Mouse (Mus musculus) fibroblast of lung, adult 2 months (primary cell): ENCODE data around the gene Syngr1.
A peak's percentile ranks its signal among the peaks of the same experiment; 100 is the strongest.

ENCODE experiments used
- DNase-seq: peaks from one replicate; pipeline ENCODE4 v3.0.0-alpha.2; 2011; ENCODE audit warnings: low read depth

Gene Syngr1

DNA sequence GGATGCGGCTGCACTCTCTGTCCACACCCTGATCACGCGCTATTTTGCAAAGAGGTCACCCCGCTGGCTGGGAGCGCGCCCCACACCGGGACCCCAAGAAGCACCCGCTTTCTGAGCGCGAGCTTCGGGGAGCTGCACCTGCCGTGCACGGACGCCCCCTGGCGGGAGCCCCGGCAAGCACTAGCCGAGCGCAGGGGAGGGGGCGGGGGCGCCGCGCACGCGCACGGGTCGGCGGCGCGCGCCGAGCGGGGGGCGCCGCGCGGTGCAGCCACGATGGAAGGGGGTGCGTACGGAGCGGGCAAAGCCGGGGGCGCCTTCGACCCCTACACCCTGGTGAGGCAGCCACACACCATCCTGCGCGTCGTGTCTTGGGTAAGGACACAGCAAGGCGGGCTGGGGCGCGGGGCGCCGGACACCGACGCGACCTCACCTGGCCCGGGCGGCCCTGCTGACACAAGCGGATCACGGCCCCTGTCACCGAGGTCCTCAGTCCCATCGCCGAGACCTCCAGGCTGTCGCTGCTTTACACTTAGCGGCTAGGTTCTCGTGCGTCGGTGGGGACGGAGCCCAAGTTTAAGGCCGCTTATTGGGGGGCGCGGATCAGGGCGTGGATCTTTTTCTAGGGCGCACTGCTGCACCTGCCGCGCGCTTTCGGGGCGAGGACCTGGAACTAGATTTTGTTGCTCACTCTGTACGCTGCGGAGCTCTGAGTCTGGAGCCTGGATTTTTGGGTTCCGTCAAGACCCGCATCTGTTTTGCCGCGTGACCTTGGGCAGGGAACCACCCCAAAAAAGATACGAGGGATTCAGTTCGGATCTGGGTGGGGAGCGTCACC, at the start of gene Syngr1, which contains the start of gene Rpl3:
TSS of gene Syngr1 (plus strand) at position 214 of the 835 bp plus-strand sequence.
TSS of gene Rpl3 (minus strand) at position 748 of the 835 bp plus-strand sequence.
- DNase-seq: no peak

DNA sequence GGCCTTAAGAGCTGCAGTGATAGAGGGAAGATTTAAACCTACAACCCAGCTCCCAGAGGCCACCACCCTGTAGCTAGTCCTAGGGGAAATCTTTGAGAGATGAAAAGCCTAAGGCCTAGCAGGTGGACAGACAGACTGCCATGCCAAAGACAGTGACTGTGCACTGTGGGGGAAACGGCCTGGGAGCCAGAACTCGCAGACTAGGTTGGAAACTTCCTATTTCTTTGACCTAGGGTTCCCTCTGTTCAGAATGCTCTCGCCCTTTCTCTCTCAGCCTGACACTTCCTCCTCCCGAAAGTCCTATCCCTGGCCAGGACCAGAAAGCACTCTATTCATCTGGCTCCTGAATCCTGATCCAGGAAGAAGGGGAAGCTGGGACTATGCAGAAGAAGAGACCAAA, 49.0 kb upstream of the Syngr1 start:
- DNase-seq: no peak

DNA sequence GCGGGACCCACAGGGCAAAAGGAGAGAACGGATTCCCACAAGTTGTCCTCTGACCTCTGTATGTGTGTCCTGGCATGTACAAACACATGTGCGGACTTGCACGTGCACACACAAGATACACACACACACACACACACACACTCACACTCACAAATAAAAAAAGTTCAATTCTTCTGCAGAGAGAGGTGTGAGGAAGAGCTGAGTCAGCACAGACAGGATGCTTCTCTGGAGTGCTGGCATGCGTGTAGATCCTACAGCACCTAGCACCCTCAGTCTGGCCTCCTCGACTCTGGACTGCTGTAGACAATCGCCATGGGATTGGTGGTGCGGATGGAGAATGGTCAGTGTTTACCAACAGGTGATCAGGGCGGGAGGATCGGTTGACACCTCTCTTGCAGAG, 46.9 kb upstream of the Syngr1 start:
- DNase-seq: no peak

DNA sequence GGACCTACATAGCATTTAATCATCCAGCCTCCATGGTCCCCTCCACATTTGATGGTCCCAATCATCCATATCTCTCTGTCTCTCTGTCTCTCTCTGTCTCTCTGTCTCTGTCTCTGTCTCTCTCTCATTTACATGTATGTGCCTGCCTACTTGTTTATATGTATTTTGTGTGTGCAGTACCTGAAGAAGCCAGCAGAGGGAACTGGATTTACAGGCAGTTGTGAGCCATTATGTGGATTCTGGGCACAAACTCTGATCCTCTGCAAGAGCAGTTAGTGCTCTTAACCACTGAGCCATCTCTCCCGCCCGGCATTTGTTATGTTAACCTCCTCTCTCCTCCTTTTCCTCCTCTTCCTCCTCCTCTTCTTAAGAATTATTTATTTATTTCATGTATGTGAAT, 45.4 kb upstream of the Syngr1 start:
- no peak for DNase-seq

DNA sequence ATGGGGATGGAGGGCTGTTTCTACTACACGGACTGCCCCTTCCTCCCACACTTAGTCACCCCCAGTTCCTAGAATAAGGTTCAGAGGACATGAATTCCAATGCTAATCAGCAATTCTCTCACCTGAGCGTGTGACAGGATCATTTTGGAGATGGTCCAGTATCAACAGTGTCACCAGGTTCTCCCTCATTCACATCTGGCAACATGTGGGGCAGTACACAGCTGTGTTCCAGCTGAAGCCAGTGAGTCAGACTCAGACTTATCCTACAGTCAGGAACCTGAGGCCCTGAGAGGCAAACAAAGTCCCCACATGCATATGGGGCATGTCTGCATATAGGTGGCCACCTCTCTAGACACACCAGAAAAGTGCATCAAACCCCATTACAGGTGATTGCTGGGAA, 43.9 kb upstream of the Syngr1 start:
- no peak for DNase-seq

DNA sequence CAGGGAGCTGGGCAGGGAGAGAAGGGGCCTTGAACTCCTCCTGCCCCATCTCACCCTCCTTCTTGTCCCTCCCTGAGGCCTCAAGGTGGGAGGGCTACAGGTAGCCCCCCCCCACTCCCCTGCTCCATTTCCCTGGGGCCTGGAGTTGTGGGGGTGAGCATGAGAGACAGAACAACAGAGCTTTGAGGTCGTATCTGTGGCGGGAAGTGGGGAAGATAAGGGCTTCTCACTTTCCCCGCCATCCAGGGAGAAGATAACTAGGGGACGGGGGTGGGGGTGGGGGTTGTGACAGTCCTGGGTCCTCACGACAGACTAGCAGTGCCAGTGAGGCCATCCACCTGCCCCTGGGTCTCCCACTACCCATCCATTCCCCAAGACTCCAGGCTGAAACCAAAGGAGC, 43.2 kb upstream of the Syngr1 start:
- DNase-seq: no peak

DNA sequence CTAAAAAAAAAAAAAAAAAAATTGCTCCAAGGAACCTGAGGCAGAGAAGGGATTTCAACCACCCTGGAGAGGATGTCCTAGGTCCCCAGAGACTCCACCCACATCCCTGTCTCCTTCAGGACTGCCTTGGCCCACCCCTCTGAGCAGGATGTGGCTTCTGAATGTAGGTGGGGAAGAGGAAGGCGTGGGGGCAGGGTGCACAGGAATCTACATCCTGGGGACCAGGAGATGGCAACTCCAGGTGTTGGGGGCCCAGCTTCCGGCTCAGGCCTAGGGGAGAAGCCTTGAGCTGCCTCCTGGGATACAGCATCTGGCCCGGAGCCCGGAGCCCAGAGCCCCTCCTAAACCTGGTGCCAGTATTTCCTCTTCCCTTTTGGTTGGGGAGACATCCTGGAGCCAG, 41.0 kb upstream of the Syngr1 start:
- DNase-seq: no peak

DNA sequence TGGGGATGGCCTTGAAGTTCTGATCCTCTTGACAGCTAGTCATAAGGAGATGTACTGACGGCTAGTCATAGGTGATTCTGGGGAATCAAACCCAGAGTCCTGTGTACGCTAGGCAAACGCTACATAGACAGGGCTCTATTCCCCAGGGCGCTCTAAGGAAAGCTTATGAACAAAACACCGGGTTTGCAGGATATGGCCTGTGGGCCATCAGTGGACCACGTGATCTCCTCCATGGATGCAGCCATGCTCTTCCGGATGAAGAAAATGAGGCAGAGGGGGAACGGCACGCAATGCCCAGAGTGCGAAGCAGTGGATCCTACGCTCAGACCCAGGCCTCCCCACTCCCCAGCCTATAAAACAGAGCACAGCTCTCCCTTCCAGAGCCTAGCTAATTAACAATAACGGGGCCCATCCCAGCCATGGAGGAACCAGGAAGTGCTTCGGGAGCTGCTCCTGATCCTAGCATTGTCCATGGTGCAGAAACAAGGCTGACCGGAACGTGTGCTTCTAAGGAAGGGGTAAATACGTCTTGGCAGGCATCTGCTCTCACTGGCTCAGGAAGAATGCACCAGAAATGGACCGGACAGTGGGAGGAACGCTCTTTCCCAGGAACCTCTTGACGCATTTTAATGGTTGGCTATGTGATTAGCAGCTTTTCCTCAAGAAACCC, 39.9 kb upstream of the Syngr1 start:
- DNase-seq: no peak

DNA sequence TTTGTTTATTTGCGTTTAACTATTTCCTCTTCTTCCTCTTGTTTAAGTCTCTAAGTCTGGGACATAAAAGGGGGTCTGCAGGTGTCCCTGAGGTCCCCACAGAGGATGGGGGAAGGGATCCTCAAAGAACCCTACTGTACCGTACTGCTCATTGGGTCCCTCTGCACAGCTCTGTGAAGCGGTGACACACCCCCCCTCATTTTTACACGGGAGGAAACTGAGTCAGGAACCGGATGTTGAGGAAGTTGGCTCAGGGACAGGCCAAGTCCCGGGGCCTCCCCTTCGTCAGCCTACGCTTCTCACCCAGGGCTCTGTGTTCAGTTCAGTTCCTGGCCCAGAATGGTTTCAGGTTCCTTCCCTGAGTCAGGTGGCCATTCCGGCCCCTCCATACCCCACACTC, 39.4 kb upstream of the Syngr1 start:
- no peak for DNase-seq

DNA sequence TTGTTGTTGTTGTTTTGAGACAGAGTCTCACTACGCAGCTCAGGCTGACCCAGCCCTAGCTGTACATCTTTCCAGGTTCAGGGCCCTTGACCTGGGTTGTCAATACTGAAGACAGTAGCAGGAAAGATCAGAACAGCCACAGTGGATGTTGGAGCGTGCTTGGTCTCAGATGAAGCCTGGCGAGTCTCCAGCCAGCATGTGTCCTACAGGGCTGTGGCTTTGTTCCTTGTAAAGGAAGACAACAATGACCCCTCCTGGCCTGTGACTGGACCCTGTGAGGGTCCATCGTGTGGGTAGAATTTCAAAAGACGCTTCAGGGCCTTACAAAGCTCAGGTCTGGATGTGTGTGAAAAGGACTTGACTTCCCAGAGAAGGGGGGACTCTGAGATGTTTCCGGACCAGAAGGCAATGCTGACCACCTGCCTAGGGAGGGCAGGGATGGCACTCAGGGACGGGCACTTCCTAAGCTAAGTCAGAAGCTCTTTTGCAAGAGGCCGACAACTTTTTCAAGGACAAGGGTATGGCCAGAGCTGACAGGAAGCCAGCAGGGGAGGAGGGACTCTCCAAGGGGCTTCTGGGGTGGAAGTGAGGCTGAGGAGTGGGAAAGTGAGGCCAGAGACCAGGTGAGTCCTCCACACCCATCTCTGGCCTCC, 37.6 kb upstream of the Syngr1 start:
- DNase-seq: no peak

DNA sequence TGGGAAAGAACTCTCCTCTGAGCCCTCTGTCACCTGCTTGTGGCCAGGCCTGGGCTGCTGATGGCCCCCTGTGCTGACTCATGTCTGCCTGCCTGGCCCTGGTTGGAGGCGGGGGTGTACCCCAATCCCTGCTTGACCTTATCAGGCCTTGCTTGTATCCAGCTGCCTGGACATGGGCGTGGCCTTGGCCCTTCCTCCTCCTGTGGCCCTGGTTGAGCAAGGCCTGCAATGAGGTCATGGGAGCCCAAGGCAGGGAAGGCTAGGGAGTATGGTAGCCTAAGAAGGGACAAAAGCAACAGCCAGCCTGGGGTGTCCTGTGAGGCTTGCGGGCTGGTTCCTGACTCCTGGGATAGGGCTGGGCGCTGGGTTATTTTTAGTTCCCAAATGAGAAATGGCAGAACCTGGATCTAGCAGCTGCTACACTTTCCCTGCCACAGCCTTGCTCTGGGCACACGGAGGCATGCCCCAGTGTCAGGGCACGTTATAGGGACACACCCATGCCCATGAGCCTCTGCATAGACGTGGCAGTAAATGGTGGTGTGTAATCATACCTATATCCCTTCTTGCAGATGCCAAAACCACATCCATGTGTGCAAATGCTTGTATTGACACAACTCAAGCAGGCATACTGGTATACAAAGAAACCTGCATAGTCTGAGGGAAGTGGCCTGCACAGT, 37.0 kb upstream of the Syngr1 start:
- DNase-seq: peak; percentile 60

DNA sequence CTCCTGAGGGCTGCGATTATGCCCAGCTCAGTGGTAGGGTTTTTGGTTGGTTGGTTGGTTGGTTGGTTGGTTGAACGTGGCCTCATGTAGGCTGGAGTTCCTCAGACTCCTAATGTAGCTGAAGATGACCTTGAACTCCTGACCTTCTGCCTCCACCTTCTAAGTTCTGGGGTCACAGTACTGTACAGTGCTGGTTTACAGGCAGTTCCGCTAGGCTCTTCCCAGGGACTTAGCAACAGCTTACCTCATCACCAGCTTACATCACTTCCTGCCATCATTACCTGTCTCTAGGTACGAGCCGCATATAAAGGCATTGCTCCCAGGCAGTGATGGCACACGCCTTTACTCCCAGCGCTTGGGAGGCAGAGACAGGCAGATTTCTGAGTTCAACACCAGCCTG, 33.0 kb upstream of the Syngr1 start:
- no peak for DNase-seq

DNA sequence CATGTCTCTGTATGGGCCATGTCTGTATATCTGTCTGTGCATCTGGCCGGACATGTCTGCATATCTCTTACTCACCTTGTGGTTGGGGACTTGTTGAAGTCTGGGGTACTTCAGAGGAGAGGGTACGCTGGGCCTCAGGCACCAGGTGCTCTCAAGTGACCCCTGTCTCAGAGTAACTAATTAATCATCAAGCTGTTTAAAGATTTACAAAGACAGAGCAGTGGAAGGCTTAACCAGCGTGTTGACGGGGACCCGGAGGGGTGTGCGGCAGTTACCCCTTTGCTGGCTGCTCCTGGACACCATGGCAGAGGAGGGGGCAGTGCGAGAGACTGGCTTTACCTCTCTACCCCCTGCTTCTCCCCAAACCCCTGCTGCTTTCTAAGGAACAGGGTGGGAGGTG, 31.5 kb upstream of the Syngr1 start:
- no peak for DNase-seq

DNA sequence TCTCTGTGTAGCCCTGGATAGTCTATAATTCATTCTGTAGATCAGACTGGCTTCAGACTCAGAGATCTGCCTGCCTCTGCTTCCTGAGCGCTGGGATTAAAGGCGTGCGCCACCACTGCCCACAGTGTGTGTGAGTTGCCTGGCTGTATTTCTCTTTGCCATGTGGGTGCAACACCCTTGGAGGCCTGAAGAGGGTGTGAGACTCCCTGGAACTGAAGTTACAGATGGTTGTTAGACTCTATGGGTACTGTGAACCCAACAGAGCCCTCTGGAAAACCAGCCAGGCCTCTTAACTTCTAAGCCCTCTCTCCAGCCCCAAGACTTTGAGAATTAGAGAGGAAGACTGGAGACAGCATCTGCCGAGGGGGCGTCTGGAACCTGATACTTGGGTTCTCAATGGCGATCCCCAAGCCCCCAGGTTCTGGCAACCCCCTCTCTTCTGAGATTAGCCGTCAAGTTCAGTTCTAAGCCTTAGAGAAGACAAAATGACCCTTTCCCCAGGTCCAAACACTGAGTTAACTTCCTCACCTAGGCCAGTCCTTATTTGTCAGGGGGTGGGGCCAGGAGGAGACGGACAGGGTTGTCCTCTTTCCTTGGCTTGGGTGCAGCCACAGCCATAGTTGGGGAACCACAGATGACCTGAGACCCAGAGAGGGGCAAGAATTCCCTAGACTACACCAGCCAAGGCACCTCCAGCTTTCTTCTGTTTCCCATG, 30.6 kb upstream of the Syngr1 start:
- no peak for DNase-seq

DNA sequence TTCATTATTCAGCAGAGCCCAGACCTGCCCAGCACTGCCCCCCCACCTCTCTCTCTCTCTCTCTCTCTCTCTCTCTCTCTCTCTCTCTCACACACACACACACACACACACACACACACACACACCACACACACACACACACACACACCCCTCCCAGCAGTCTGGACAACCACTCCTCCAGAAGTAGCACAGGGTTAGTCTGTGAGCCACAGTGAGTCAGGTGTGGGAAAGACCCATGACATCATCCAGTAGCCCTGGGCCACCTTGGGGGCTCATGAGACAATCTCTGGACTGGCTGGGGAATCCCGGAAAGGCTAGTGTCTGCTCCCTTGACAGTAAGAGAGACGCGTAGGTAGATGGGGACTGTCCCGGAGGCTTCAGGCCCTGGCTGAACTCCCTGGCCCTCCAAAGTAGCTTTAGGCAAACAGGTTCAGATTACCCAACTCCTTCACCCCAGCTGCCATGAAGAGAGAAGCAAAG, 30.0 kb upstream of the Syngr1 start:
- DNase-seq: no peak

DNA sequence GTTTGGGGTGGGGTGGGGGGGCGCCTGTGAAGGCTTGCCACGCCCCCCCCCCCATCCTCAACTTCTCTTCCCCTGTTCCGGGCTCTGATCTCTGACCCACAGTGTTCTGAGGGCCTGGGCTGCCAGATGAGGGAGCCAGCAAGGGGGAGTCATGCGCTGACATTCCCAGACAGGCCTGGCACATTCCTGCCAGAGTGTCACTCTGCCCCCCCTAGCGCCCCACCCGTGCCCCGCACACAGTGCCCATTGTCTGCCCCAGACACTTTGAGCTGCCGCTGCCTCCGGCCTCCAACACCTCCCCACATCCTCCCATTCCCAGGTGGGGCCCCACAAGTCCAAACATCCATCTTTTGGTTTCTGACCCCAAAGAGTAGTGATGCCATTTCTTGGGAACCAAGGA, 28.8 kb upstream of the Syngr1 start:
- DNase-seq: no peak

DNA sequence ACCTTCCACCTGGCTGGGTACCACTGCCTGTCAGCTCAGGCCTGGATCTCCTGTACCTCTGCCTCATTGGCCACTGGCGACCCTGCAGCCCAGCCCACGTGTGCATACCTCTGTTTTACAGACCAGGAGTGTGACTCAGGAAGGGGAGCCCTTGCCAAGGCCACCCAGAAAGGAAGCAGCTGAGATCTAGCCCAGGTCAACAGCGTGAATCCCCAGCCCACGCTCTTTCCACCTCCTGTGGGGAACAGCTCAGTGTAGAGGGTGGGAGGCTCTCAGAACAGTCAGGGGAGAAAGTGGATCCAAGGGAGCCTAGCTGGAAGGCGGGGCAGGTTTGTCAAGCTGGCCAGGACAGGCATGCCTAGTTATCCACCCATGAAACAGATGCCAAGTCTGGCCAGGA, 28.3 kb upstream of the Syngr1 start:
- no peak for DNase-seq

DNA sequence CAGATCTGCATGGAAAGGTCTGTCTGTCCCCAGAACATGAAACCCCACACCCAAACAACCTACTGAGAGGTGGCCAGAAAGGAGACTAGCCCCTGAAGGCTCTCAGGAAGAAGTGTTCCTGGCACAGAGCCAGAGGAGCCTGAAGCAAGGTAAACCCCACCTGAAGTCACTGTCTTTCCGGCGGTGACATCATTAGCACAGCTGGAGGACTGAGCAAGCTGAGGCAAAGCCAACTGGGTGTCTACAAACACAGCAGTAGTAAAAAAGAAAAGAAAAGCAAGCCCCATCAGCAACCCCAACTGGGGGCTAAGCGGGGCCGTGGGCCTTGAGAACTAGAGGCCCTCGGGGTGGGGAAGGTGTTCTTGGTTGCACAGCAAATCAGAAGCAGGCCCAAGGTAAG, 26.2 kb upstream of the Syngr1 start:
- no peak for DNase-seq

DNA sequence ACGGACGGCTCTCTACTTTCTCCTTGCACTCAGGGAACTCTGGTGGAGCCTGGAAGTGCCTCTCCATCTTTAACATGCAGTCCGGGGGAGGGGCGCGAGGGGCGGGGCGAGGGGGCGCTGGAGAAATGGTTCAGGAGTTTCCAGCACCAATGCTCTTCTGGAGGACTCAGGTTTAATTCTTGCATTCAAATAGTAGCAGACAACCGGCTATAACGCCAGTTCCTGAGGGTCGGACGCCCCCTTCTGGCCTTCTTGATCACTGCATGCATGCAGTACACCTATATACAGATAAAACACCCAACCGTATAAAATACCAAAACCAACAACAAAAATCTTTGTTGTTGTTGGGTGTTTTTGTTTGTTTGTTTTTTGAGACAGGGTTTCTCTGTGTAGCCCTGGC, 25.7 kb upstream of the Syngr1 start:
- DNase-seq: no peak

DNA sequence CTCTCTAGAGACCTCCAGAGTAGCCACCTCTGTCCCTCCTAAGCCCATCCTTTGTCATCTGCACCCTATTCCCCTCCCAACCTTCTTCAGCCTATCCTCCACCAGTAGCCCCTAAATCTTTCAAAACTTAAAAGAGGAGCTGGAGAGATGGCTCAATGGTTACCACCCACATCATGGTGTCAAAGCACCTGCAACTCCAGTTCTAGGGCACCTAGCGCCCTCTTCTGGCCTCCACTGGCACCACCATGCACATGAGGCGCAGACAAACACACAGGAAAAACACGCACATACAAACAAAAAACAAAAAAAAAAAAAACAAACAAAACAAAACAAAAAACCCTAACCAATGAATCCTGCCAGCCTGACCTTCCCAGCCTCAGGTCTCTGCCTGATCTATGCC, 24.6 kb upstream of the Syngr1 start:
- DNase-seq: no peak

DNA sequence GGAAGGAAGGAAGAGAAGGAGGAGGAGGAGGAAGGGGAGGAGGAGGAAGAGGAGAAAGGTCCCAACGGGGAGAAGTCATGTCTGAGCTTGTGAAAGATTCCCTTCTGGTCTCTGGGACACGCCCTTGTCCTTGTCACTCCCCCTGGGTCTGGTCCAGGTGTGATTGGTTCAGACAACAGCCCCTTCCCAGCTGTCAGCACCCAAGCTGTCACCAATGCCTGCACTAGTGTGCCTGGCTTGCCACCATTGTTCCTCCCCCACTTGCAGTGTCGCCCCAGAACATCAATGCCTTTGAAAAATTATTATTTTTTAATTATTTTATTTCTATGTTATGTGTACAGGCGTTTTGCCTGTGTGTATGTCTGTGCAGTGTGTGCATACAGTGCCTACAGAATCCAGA, 22.0 kb upstream of the Syngr1 start:
- DNase-seq: no peak
